Mouse (Mus musculus) spleen, adult 2 months (tissue): ENCODE data around the gene Slc12a6. TPM values are rescaled to one million over a fixed set of nuclear protein-coding genes. Genes with fewer than 3 reads are reported as not detected.

Experiments used
- DNase-seq, 2 experiments: peaks; one replicate each; pipeline versions ENCODE4 v3.0.0 to v3.0.0-alpha.2; 2012 to 2021; ENCODE audit warnings: low spot score in 2 of 2, low read depth in 1 of 2
- H3K27ac ChIP-seq: fragments of 200-500 bp; 2 replicates; pipeline ENCODE4 v1.5.1; 2012; ENCODE audit warnings: low read length, inconsistent platforms; ENCODE audit not compliant: insufficient read depth
- H3K27me3 ChIP-seq: fragments of 200-500 bp; 2 replicates; pipeline ENCODE4 v1.6.1; 2012; ENCODE audit warnings: mild to moderate bottlenecking, moderate library complexity, low read length, inconsistent platforms; ENCODE audit not compliant: control insufficient read depth, insufficient read depth
- H3K36me3 ChIP-seq: fragments of 200-500 bp; 2 replicates; pipeline ENCODE4 v1.6.1; 2012; ENCODE audit warnings: mild to moderate bottlenecking, low read length, inconsistent platforms; ENCODE audit not compliant: control insufficient read depth, insufficient read depth
- H3K4me1 ChIP-seq: fragments of 200-500 bp; 2 replicates; pipeline ENCODE4 v1.6.1; 2011; ENCODE audit warnings: inconsistent platforms; ENCODE audit not compliant: control insufficient read depth, insufficient read depth, insufficient read length
- H3K4me3 ChIP-seq: fragments of 200-500 bp; 2 replicates; pipeline ENCODE4 v1.5.1; 2011; ENCODE audit warnings: mild to moderate bottlenecking, inconsistent platforms; ENCODE audit not compliant: insufficient read depth, insufficient read length; ENCODE audit errors: extremely low read depth
- CTCF ChIP-seq: fragments of 200-500 bp; IDR thresholded peaks from 2 replicates; pipeline ENCODE4 v1.5.1; 2011; ENCODE audit warnings: mild to moderate bottlenecking, inconsistent platforms; ENCODE audit not compliant: insufficient read depth, insufficient read length, insufficient replicate concordance; ENCODE audit errors: extremely low read depth
- POLR2A ChIP-seq: fragments of 200-500 bp; IDR thresholded peaks from 2 replicates; pipeline ENCODE4 v1.6.1; 2011; ENCODE audit warnings: low read depth, low read length, inconsistent platforms
- WGBS: fragments of 180-500 bp; shearing (Covaris S2); methylation state at CpG from one replicate; pipeline ENCODE4 v1.1.7; 2018; 5-methylcytosine and 5-hydroxymethylcytosine counted together
- polyA plus RNA-seq: library from polyadenylated mRNA; depleted of rRNA; stranded (reverse); fragments of >200 nt; gene quantifications from 2 replicates; pipeline ENCODE4 v1.2.3, GENCODE M21; 2012

The Slc12a6 gene
- polyA plus RNA-seq, 1 experiment = 58.0 TPM

DNA sequence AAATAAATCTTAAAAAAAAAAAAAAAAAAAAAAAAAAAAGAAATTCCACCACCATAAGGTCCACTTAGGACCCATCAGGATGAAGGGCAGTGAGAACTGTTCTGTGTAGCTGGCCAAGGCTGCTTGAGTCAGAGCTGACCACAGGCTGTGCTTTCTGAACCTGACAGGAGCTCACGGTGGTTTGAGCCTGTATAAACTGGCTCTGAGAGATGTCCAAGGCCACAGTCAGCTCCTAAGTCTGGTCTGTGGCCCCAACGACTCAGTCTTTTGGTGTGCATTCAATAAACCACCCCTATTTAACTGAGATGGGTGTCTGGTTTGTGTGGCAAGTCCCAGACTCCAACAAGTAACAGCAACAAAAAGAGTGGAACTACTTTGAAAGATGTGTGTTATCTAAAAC, 29.0 kb upstream of the Slc12a6 start:
- no peak for TF ChIP-seq POLR2A
- no peak for TF ChIP-seq CTCF
- Histone ChIP-seq H3K4me1 (no peaks in the 10 kb centered on the region; the same call in 1 of the 2 replicates), H3K36me3 (no peaks in the 10 kb centered on the region), H3K4me3 (no peak overlapping the region), H3K27me3 (no peaks in the 10 kb centered on the region), H3K27ac (no peak overlapping the region)
- WGBS = 73% methylated on average over 2 of the region's 2 CpGs
- no peak for DNase-seq

DNA sequence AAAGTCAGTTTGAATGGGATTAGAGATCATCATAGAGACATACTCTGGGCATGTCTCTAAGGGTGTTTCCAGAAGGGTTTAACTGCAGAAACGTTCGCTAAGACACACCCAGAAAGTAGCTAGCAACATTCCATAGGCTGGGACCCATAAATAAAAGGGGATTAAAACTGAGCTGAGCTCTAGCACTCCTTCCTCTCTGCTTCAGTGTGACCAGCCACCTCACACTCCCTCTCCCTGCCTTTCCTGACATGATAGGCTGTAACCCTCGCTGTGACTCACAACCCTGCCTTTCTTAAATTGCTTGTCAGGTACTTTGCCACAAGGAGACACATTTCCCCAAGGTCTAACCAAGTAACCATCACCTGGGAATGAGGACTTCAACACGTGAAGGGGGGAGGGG, 27.6 kb upstream of the Slc12a6 start:
- H3K27ac ChIP-seq = no peak overlapping the region
- no peak for DNase-seq
- TF ChIP-seq POLR2A (no peak), CTCF (no peak)
- H3K36me3 ChIP-seq = no peaks in the 10 kb centered on the region
- H3K4me3 ChIP-seq = no peak overlapping the region
- no peaks in the 10 kb centered on the region; the same call in 1 of the 2 replicates for H3K4me1 ChIP-seq
- WGBS = 34% methylated on average over 4 of the region's 4 CpGs
- H3K27me3 ChIP-seq = no peaks in the 10 kb centered on the region

DNA sequence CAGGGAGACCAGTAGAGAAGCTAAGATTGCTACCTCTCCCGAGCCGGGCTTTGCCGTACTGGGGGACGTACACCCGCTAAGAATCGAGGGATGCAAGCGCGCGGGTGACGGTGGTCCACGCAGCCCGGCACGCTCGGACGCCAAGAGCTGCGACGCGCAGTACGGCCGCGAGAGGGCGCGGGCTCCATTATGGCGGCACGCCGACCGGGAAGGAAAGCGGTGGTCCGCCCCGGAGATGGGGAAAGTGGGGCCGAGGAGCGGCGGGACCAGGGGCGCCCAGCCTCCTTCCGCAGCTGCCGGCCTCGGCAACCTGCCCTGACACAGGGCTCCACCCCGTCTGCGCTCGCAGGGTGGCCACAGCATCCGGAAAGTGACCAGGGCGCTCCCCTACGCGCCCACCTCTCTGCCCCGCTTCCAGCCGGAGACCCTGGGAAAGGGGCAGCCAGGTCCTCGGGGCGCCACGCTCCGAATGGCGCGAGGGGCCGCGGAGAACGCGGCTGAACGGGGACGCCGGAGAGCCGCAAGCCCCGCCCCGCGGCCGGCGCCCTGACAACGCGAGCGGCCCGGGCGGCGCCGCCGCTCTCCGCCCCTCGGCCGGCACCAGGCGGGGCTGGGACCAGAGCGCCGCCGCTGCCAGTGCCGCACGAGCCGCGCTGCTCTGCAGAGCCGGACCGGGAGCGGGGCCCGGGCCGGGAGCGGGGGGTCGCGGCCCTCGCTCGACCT, 26.3 kb upstream of the Slc12a6 start, which contains the start of gene Lpcat4:
Lpcat4 (plus strand) TSS at position 257 of the 723 bp plus-strand sequence.
- TF ChIP-seq POLR2A (0 out of 2 replicates have a peak, but pooled peaks have one; percentile 6), CTCF (peak; percentile 84)
- peak within 1 kb of the TSS; percentile 79 for H3K4me3 ChIP-seq
- WGBS = under 1% methylated on average over 91 of the region's 94 CpGs
- DNase-seq = peak; percentile 50 to 83
- H3K36me3 ChIP-seq = no peaks in the 10 kb centered on the region
- H3K27me3 ChIP-seq = no peaks in the 10 kb centered on the region
- no peaks in the 10 kb centered on the region; the same call in 1 of the 2 replicates for H3K4me1 ChIP-seq
- H3K27ac ChIP-seq = peak within 1 kb of the TSS; percentile 86

DNA sequence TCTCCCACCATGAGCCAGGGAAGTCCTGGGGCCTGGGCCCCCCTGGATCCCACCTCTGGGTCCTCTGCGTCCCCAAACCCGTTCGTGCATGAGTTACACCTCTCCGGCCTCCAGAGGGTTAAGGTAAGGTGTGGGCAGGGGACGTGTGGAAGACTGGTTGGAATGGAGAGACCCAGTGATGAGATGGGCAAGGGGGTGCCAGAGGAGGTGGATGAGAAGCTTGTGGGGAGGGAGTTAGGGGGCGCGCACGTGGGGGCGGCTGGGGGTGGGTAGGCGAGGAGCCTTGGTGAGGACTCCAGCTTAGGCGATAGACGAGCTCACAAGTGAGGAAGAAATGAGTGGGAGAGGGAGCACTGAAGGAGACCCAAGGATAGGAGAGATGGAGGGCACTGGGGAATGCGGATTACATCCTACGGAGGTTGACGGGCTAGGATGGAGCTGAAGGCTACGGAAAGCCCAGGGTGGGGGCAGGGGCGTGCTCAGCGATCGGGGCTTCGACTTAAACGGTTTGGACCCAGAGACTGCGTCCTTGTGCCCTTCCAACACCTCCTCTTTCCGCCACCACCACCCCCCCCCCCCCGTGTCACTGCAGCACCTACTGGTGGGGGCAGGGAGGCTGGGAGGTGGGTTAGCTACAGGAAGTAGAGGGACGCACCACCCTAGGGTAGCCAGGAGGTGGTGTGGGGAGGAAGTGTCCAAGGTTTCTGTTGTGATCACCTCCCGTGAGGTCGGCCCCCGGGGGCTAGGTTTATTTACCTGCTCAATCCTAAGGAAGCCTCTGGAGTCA, 25.5 kb upstream of the Slc12a6 start:
- WGBS = 2% methylated on average over 27 of the region's 28 CpGs
- H3K27me3 ChIP-seq = no peaks in the 10 kb centered on the region
- peak overlapping the region; percentile 70 for H3K4me3 ChIP-seq
- DNase-seq = no peak
- TF ChIP-seq POLR2A = no peak
- TF ChIP-seq CTCF = no peak
- H3K4me1 ChIP-seq = no peaks in the 10 kb centered on the region; the same call in 1 of the 2 replicates
- H3K27ac ChIP-seq = no peak overlapping the region
- H3K36me3 ChIP-seq = no peaks in the 10 kb centered on the region

DNA sequence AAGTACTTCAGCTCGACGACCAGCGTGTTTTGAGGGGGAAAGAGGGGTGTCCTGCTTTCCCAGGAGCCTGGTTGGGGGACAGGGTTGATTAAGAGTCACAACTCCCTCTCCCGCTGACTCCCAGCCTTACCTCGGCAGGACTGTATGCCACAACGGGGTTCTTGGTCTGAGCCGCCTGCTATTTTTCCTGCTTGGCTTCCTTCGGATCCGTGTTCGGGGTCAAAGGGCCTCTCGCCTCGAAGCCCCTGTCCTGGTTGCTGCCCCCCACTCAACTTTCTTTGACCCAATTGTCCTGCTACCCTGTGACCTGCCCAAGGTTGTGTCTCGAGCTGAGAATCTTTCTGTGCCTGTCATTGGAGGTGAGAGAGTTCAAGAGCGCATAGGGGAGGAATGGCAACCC, 23.8 kb upstream of the Slc12a6 start:
- WGBS = 93% methylated on average over 14 of the region's 14 CpGs
- Histone ChIP-seq H3K4me1 (no peaks in the 10 kb centered on the region; the same call in 1 of the 2 replicates), H3K36me3 (no peaks in the 10 kb centered on the region), H3K27me3 (no peaks in the 10 kb centered on the region), H3K4me3 (no peak overlapping the region), H3K27ac (no peak overlapping the region)
- DNase-seq = no peak
- no peak for TF ChIP-seq POLR2A
- no peak for TF ChIP-seq CTCF

DNA sequence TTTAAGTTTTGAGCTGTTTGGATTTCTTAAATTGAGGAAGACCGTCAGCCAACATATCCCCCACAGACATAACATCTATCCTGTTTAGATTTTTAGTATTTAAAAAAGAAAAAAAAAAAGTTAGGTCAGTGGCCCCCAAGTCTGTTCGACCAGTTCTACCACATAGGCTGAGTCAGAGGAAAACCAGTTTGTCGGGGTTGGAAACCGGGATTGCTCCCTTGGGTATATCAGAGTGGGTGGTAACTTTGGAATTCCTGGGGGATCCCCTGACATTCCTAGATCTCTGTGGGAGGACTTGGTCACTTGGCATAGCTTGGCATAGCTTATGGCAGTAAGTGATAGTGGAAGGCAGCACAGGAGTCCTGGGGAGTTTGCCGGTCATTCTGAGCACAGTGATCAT, 20.3 kb upstream of the Slc12a6 start:
- TF ChIP-seq CTCF = no peak
- TF ChIP-seq POLR2A = no peak
- no peak overlapping the region for H3K27ac ChIP-seq
- H3K27me3 ChIP-seq = no peaks in the 10 kb centered on the region
- 91% methylated on average over 5 of the region's 5 CpGs for whole genome bisulfite sequencing
- no peak for DNase-seq
- H3K4me1 ChIP-seq = no peaks in the 10 kb centered on the region
- no peaks in the 10 kb centered on the region for H3K36me3 ChIP-seq
- no peak overlapping the region for H3K4me3 ChIP-seq

DNA sequence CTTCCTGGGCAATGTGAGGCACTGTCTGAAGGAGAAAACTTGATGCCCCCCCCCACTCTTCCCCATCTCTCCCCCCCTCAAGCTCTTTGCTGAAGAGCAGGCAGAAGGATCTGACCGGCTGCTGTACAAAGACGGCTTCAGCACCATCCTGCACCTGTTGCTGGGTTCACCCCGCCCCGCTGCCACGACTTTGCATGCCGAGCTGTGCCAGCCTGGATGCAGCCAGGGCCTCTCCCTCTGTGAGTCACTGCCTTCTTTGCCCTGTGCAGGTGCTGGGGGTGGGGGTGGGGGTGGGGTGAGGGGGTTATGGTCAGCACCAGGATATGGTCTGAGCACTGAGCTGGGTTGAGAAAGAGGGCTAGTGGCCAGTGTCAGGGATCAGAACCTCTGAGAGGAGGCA, 19.4 kb upstream of the Slc12a6 start:
- H3K4me3 ChIP-seq = no peak overlapping the region
- no peaks in the 10 kb centered on the region for H3K4me1 ChIP-seq
- H3K36me3 ChIP-seq = no peaks in the 10 kb centered on the region
- no peaks in the 10 kb centered on the region for H3K27me3 ChIP-seq
- H3K27ac ChIP-seq = no peak overlapping the region
- TF ChIP-seq CTCF (no peak), POLR2A (no peak)
- WGBS = 84% methylated on average over 6 of the region's 6 CpGs
- no peak for DNase-seq
